Mouse (Mus musculus): ENCODE data around the gene Comt.

GRCm38 (mm10) chr16:18377203-18377602 lies 49.4 kb downstream of the Comt start:
- TF ChIP-seq MYOD1 (IDR thresholded peaks at IDR 0.05; ENCODE audit: control insufficient read depth, insufficient read length, low read depth) (no peak), CTCF (IDR thresholded peaks at IDR 0.05; ENCODE audit: control insufficient read depth, insufficient read depth, insufficient read length) (no peak)

Data from C2C12 (cell line).